Mouse (Mus musculus): ENCODE measurements around the gene Fbxo44.

The Fbxo44 gene

GRCm38 (mm10) chr4:148131497-148132081, 28.7 kb downstream of the Fbxo44 start:
- in situ Hi-C loops (cut with MseI, MboI), result no loop called here

- in situ Hi-C loops (cut with MseI, MboI), result no loop called here
These were observed 29.5 kb downstream of the Fbxo44 start, which contains the start of gene Draxin for GRCm38 (mm10) chr4:148130561-148131413. Gene Draxin, minus strand, starts transcription at chr4:148130698.

- in situ Hi-C loops (cut with MseI, MboI), result no loop called here
These were observed 30.1 kb downstream of the Fbxo44 start, which contains the start of gene Mad2l2 for GRCm38 (mm10) chr4:148130133-148130532. Gene Mad2l2, plus strand, starts transcription at chr4:148130384.

- in situ Hi-C loops (cut with MseI, MboI), result no loop called here
These were observed 31.6 kb downstream of the Fbxo44 start for GRCm38 (mm10) chr4:148128672-148129071.

GRCm38 (mm10) chr4:148128241-148128640, 32.0 kb downstream of the Fbxo44 start:
- in situ Hi-C loops (cut with MseI, MboI), result no loop called here

- in situ Hi-C loops (cut with MseI, MboI), result no loop called here
These were observed 37.6 kb downstream of the Fbxo44 start for GRCm38 (mm10) chr4:148122694-148123066.

GRCm38 (mm10) chr4:148121982-148122693, 38.1 kb downstream of the Fbxo44 start:
- in situ Hi-C loops (cut with MseI, MboI), result no loop called here

GRCm38 (mm10) chr4:148121362-148121761, 38.9 kb downstream of the Fbxo44 start:
- in situ Hi-C loops (cut with MseI, MboI), result no loop called here

- in situ Hi-C loops (cut with MseI, MboI), result no loop called here
These were observed 39.7 kb downstream of the Fbxo44 start for GRCm38 (mm10) chr4:148120555-148120954.

- in situ Hi-C loops (cut with MseI, MboI), result loop anchor here (5.0 kb wide), 2 partner anchors 43 to 48 kb away; partner anchors contain the start of genes Fbxo2 (in 1 of the 2) and Fbxo44 (in 1 of the 2)
These were observed 40.7 kb downstream of the Fbxo44 start for GRCm38 (mm10) chr4:148119578-148119977.

GRCm38 (mm10) chr4:148117392-148117791, 42.9 kb downstream of the Fbxo44 start:
- in situ Hi-C loops (cut with MseI, MboI), result loop anchor here (5.0 kb wide), 2 partner anchors 45 to 50 kb away; partner anchors contain the start of genes Fbxo2 (in 1 of the 2) and Fbxo44 (in 1 of the 2)

- in situ Hi-C loops (cut with MseI, MboI), result loop anchor here (5.0 kb wide), 2 partner anchors 46 to 51 kb away; partner anchors contain the start of genes Fbxo2 (in 1 of the 2) and Fbxo44 (in 1 of the 2)
These were observed 43.6 kb downstream of the Fbxo44 start for GRCm38 (mm10) chr4:148116657-148117056.

GRCm38 (mm10) chr4:148115467-148115866, 44.8 kb downstream of the Fbxo44 start:
- in situ Hi-C loops (cut with MseI, MboI), result loop anchor here (5.0 kb wide), 2 partner anchors 47 to 52 kb away; partner anchors contain the start of genes Fbxo2 (in 1 of the 2) and Fbxo44 (in 1 of the 2)

- in situ Hi-C loops (cut with MseI, MboI), result loop anchor here (5.0 kb wide), 2 partner anchors 47 to 52 kb away; partner anchors contain the start of genes Fbxo2 (in 1 of the 2) and Fbxo44 (in 1 of the 2)
These were observed 45.4 kb downstream of the Fbxo44 start for GRCm38 (mm10) chr4:148114758-148115391.

GRCm38 (mm10) chr4:148112519-148112918, 47.8 kb downstream of the Fbxo44 start:
- in situ Hi-C loops (cut with MseI, MboI), result no loop called here

- in situ Hi-C loops (cut with MseI, MboI), result no loop called here
These were observed 51.1 kb downstream of the Fbxo44 start for GRCm38 (mm10) chr4:148109215-148109614.

GRCm38 (mm10) chr4:148108565-148109100, 51.6 kb downstream of the Fbxo44 start:
- in situ Hi-C loops (cut with MseI, MboI), result no loop called here

- in situ Hi-C loops (cut with MseI, MboI), result no loop called here
These were observed 52.5 kb downstream of the Fbxo44 start for GRCm38 (mm10) chr4:148107621-148108291.

- in situ Hi-C loops (cut with MseI, MboI), result no loop called here
These were observed 56.1 kb downstream of the Fbxo44 start for GRCm38 (mm10) chr4:148104146-148104545.

Measured in mouse trophoblast stem cell (cell line).